Mouse (Mus musculus) heart, adult 2 months (tissue): ENCODE results near the gene Ppard. TPM values are rescaled to one million over a fixed set of nuclear protein-coding genes. Genes with fewer than 3 reads are reported as not detected.
A peak's percentile ranks its signal among the peaks of the same experiment; 100 is the strongest.

Source experiments
- DNase-seq, 2 experiments: peaks; one replicate each; pipeline ENCODE4 v3.0.0; 2021
- H3K27ac ChIP-seq: fragments of 200-600 bp; 2 replicates; pipeline ENCODE4 v1.8.1; 2022
- H3K27me3 ChIP-seq: fragments of 200-500 bp; 2 replicates; pipeline ENCODE4 v1.6.1; 2012; ENCODE audit warnings: mild to moderate bottlenecking, low read length, inconsistent platforms, mixed read lengths; ENCODE audit not compliant: control insufficient read depth, insufficient read depth
- H3K36me3 ChIP-seq: fragments of 200-500 bp; 2 replicates; pipeline ENCODE4 v1.6.1; 2012; ENCODE audit warnings: low read length, inconsistent platforms; ENCODE audit not compliant: control insufficient read depth, insufficient read depth
- H3K4me1 ChIP-seq: fragments of 200-500 bp; 2 replicates; pipeline ENCODE4 v1.6.1; 2011; ENCODE audit warnings: low read length; ENCODE audit not compliant: control insufficient read depth, insufficient read depth
- H3K4me3 ChIP-seq: fragments of 200-600 bp; 2 replicates; pipeline ENCODE4 v1.8.1; 2022
- H3K79me2 ChIP-seq: fragments of 200-500 bp; replicated peaks from 2 replicates; pipeline ENCODE4 v1.6.1; 2012; ENCODE audit warnings: mild to moderate bottlenecking, inconsistent platforms, low read length, moderate library complexity, mixed read lengths; ENCODE audit not compliant: control insufficient read depth, insufficient read depth
- H3K9ac ChIP-seq: fragments of 200-500 bp; 2 replicates; pipeline ENCODE4 v1.6.1; 2012; ENCODE audit warnings: low read depth, mild to moderate bottlenecking, control low read depth, inconsistent platforms, low read length, mixed read lengths
- CTCF ChIP-seq: fragments of 200-600 bp; IDR thresholded peaks from 2 replicates; pipeline ENCODE4 v1.8.1; 2022; ENCODE audit warnings: antibody characterized with exemption, mild to moderate bottlenecking, moderate library complexity
- EP300 ChIP-seq: fragments of 200-500 bp; IDR thresholded peaks from 2 replicates; pipeline ENCODE4 v1.6.1; 2011; ENCODE audit warnings: low read depth, low read length, control low read depth; ENCODE audit not compliant: insufficient read depth
- POLR2A ChIP-seq: fragments of 200-500 bp; IDR thresholded peaks from 2 replicates; pipeline ENCODE4 v1.6.1; 2011; ENCODE audit warnings: mild to moderate bottlenecking, low read depth, low read length, control low read depth; ENCODE audit not compliant: insufficient read depth
- WGBS: fragments of 180-500 bp; shearing (Covaris S2); methylation state at CpG from one replicate; pipeline ENCODE4 v1.1.7; 2018; 5-methylcytosine and 5-hydroxymethylcytosine counted together
- intact Hi-C: fragments of 180-260 bp; cut with DNase I; formaldehyde crosslinking; loops from one replicate; pipeline ENCODE4 v1.15.1; 2025
- polyA plus RNA-seq: library from polyadenylated mRNA; depleted of rRNA; stranded (reverse); fragments of >200 nt; gene quantifications from 2 replicates; pipeline ENCODE4 v1.2.3, GENCODE M21; 2012
- total RNA-seq, 2 experiments: library from RNA; stranded (reverse); gene quantifications; 2 replicates each; pipeline ENCODE4 v1.2.3; 2021

The Ppard gene
- total and polyA plus RNA-seq, 3 experiments, result 31.5 to 35.9 (median 33.0) TPM

DNA sequence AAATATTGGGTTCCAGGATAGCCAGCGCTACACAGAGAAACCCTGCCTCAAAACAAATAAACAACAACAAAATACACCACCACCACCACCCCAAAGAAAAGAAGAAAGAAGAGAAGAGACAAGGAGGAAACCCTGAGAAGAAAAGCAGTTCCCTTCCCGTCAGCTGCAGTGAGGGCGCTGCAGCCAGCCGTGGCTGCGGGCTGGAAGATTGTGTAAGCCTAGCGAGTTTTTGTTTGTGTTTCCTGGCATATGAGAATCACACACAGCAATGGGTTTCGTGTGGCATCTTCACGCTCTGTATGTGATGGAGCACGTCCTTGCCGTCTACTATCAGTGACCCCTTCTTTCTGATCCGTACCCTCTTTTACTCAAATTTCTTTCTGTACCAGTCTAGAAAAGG, 14.1 kb downstream of the Ppard start:
- no peak overlapping the region for H3K9ac ChIP-seq
- WGBS, result 66% methylated on average over 11 of the region's 11 CpGs
- no peaks in the 10 kb centered on the region for H3K27me3 ChIP-seq
- H3K27ac ChIP-seq, result peak overlapping the region; percentile 76
- peaks cover 2% of the 10 kb centered on the region for H3K79me2 ChIP-seq
- no peak for TF ChIP-seq EP300
- no peak for TF ChIP-seq CTCF
- no peak for TF ChIP-seq POLR2A
- DNase-seq, result no peak
- peaks cover 23% of the 10 kb centered on the region for H3K4me1 ChIP-seq
- intact Hi-C loops, result no loop called here
- no peak overlapping the region for H3K4me3 ChIP-seq
- H3K36me3 ChIP-seq, result no peaks in the 10 kb centered on the region

DNA sequence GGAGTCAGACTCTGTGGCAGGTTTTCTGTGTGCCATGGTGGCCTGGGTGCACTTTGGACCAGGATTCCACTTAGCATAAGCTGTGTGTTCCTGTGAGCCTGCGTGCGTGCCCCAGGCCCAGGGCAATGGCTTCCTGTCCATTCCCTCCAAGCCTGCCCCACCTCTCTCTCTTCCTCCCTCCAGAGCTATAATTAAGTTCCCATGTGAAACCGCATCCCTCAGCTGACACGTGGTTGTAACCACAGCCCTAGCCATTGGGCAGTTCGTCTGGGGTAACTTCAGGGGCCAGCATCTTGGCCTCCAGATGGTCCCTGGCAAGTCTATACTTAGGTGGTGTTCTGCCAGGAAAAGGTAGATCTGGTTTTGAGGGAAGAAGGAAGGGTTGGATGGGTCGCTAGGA, 15.1 kb downstream of the Ppard start:
- 0 out of 2 replicates have a peak, but pooled peaks have one; percentile 33 for TF ChIP-seq POLR2A
- peak; percentile 66; the same call in 1 of the 2 replicates for TF ChIP-seq EP300
- TF ChIP-seq CTCF, result no peak
- peak; percentile 68 to 77 for DNase-seq

GRCm38 (mm10) chr17:28249062-28249461, 16.6 kb downstream of the Ppard start:
- H3K36me3 ChIP-seq, result no peaks in the 10 kb centered on the region; the same call in 1 of the 2 replicates
- WGBS, result 50% methylated on average over 12 of the region's 12 CpGs
- H3K4me1 ChIP-seq, result peaks cover 35% of the 10 kb centered on the region
- intact Hi-C loops, result no loop called here
- DNase-seq, result no peak
- no peaks in the 10 kb centered on the region for H3K27me3 ChIP-seq
- no peak overlapping the region for H3K4me3 ChIP-seq
- H3K9ac ChIP-seq, result no peak overlapping the region
- no peak for TF ChIP-seq POLR2A
- no peak for TF ChIP-seq CTCF
- no peak for TF ChIP-seq EP300
- peak overlapping the region; percentile 36 for H3K27ac ChIP-seq
- no peaks in the 10 kb centered on the region; the same call in none of the 2 replicates for H3K79me2 ChIP-seq

More for the DNA sequence above, 15.1 kb downstream of the Ppard start:
- no peak overlapping the region for H3K9ac ChIP-seq
- no peak overlapping the region for H3K4me3 ChIP-seq
- 16% methylated on average over 6 of the region's 6 CpGs for WGBS
- no peaks in the 10 kb centered on the region for H3K27me3 ChIP-seq
- H3K27ac ChIP-seq, result peak overlapping the region; percentile 76
- H3K79me2 ChIP-seq, result peaks cover 2% of the 10 kb centered on the region
- intact Hi-C loops, result no loop called here
- H3K4me1 ChIP-seq, result peaks cover 32% of the 10 kb centered on the region
- H3K36me3 ChIP-seq, result no peaks in the 10 kb centered on the region; the same call in 1 of the 2 replicates

DNA sequence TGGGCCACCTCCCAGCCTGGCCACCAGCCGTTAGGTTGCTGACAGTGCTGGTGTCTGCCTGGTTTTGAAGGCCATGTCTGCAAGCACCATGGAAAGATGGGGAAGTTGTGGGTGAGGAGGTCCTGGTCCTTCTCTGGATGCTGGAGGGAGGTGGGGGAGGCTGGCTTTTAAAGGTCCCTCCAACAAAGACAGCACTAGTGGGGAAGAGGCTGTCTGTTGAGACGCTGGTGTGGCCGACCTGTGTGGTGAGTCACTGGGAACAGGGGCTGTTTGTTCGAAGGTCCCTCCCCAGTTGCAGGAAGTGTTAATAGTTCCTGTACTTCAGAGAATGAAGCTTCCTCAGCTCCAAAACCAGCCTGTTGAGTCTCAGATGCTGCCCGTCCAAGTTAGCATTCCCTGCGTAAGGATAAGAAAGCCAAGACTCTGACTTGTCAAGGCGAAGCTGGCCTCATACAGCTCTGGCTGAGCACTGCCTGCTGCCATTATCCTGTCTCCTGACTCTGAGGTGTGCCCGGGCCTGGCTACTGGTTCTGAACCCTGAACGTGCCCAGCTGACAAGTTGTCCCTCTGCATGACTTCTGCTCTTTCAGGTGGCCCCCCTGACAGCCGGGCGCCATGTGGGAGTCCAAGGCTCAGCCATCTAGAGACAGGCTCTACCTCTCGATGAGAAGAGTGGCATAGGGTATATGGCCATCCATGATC, 19.2 kb downstream of the Ppard start:
- TF ChIP-seq CTCF (no peak), POLR2A (no peak), EP300 (no peak)
- no peak overlapping the region for H3K4me3 ChIP-seq
- no peaks in the 10 kb centered on the region for H3K27me3 ChIP-seq
- peak in 1 of 2 experiments; percentile 33 for DNase-seq
- peaks cover 39% of the 10 kb centered on the region for H3K4me1 ChIP-seq
- H3K36me3 ChIP-seq, result no peaks in the 10 kb centered on the region; the same call in 1 of the 2 replicates
- WGBS, result 54% methylated on average over 12 of the region's 12 CpGs
- H3K79me2 ChIP-seq, result no peaks in the 10 kb centered on the region; the same call in 1 of the 2 replicates
- intact Hi-C loops, result no loop called here
- peak overlapping the region; percentile 69 for H3K27ac ChIP-seq
- 0 out of 2 replicates have a peak overlapping the region, but pooled peaks have one; percentile 27 for H3K9ac ChIP-seq

DNA sequence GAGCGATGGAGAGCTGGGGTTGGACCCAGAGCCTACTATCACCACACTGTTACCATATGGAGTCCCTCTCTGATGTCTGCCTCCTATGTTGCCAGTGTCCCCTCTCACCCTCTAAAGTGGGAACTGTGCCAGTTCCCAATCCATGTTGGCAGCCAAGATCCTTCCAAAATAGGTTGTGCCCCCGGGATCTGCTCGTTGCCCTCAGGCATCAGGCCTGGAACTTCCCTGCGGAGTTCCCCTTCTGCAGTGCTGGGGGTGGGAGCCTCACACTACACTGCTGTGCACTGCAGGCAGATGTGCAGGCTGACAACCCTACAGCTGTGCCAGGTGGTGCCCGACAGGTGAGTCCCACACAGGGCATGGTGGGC, 19.8 kb downstream of the Ppard start:
- intact Hi-C loops, result no loop called here
- DNase-seq, result peak in 1 of 2 experiments; percentile 45
- TF ChIP-seq CTCF, result no peak
- no peak for TF ChIP-seq POLR2A
- peak overlapping the region; percentile 69 for H3K27ac ChIP-seq
- H3K79me2 ChIP-seq, result no peaks in the 10 kb centered on the region; the same call in none of the 2 replicates
- H3K9ac ChIP-seq, result no peak overlapping the region
- H3K36me3 ChIP-seq, result no peaks in the 10 kb centered on the region; the same call in 1 of the 2 replicates
- H3K27me3 ChIP-seq, result no peaks in the 10 kb centered on the region
- WGBS, result 46% methylated on average over 5 of the region's 5 CpGs
- H3K4me3 ChIP-seq, result no peak overlapping the region
- H3K4me1 ChIP-seq, result peaks cover 42% of the 10 kb centered on the region

DNA sequence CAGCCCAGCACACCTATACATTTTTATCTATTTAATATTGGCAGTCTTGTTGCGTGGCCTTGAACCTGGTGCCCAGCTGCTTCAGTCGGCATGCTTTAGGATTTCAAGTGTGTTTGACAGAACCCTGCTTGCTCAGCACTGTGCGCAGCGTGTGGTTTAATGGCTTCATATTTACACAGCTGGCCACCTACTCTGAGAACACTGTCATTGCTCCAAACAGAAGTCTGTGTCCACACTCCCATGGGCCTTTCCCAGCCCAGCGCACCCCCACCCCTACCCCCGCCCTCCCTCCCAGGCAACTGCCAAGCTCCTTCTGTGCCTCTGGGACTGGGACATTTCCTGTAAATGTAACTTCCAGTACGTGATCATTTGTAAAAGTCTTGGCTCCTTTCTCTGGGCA, 20.7 kb downstream of the Ppard start:
- intact Hi-C loops, result no loop called here
- Histone ChIP-seq H3K36me3 (no peaks in the 10 kb centered on the region; the same call in 1 of the 2 replicates), H3K79me2 (no peaks in the 10 kb centered on the region; the same call in 1 of the 2 replicates), H3K4me1 (peaks cover 40% of the 10 kb centered on the region), H3K27ac (peak overlapping the region; percentile 60), H3K27me3 (no peaks in the 10 kb centered on the region), H3K9ac (no peak overlapping the region), H3K4me3 (no peak overlapping the region)
- peak in 1 of 2 experiments; percentile 65 for DNase-seq
- no peak for TF ChIP-seq POLR2A
- TF ChIP-seq EP300, result peak; percentile 62; the same call in 1 of the 2 replicates
- 54% methylated on average over 7 of the region's 7 CpGs for WGBS
